Mouse (Mus musculus): ENCODE measurements at regions not wholly inside any gene's neighbourhood (a gene's known extent, or its start where the extent isn't known, plus 50 kb on each side); places are given as distances from the start of the nearest gene placed in this dataset.

- TF ChIP-seq CTCF (IDR thresholded peaks at IDR 0.05; ENCODE audit: low read depth) (no peak), EP300 (IDR thresholded peaks at IDR 0.05; ENCODE audit: low read depth) (no peak)
Measured at GRCm38 (mm10) chr13:41955198-41955597, 96.6 kb upstream of the Hivep1 start.
